Mouse (Mus musculus): ENCODE results near the gene Gm11595. TPM values are rescaled to one million over a fixed set of nuclear protein-coding genes. Genes with fewer than 3 reads are reported as not detected.

The Gm11595 gene
- polyA plus RNA-seq, 1 experiment from 2014 or later, result 1.0 TPM

GRCm38 (mm10) chr11:99734190-99734589, 38.5 kb downstream of the Gm11595 start, which contains the start of gene Gm14180:
Gene Gm14180, minus strand, starts transcription at chr11:99734290.
- no peak within 1 kb of the TSS for H3K27ac ChIP-seq (replicated peaks)
- no peak within 1 kb of the TSS for H3K4me3 ChIP-seq (replicated peaks)
- H3K9ac ChIP-seq, result no peak within 1 kb of the TSS
- no peaks in the 10 kb centered on the region for H3K36me3 ChIP-seq
- H3K4me2 ChIP-seq (replicated peaks), result no peak within 1 kb of the TSS
- H3K27me3 ChIP-seq, result no peaks in the 10 kb centered on the region
- WGBS, result 56% methylated on average over 2 of the region's 2 CpGs
- no peaks in the 10 kb centered on the region for H3K4me1 ChIP-seq
- no peak for ATAC-seq (ENCODE audit: insufficient number of reproducible peaks, low FRiP score, low TSS enrichment, low read depth)
- no peaks in the 10 kb centered on the region for H3K9me3 ChIP-seq (replicated peaks)

DNA sequence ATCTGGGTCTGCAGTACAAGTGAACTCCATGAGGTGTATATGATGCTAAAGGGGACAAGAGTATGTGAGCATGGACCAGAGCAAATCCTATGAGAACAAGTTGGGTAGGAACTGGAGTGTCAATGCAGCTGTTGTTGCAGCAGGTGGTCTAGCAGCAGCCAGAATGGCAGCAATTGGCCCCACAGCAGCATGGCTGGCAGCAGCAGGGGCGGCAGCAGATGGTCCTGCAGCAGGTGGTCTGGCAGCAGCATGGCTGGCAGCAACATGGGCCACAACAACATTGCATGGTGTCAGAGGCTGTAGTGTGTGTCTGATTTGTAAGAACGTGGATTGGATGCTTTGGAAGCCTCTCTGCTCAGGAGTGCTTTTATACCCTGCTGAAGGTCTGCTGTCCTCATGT, 48.7 kb downstream of the Gm11595 start:
- Histone ChIP-seq H3K36me3 (no peaks in the 10 kb centered on the region), H3K4me2 (replicated peaks) (no peak overlapping the region), H3K4me1 (no peaks in the 10 kb centered on the region), H3K27ac (replicated peaks) (no peak overlapping the region), H3K4me3 (replicated peaks) (no peak overlapping the region), H3K27me3 (no peaks in the 10 kb centered on the region), H3K9ac (no peak overlapping the region), H3K9me3 (replicated peaks) (no peaks in the 10 kb centered on the region)
- ATAC-seq (ENCODE audit: insufficient number of reproducible peaks, low FRiP score, low TSS enrichment, low read depth), result no peak
- 67% methylated on average over 2 of the region's 2 CpGs for WGBS

Other genes with a start within 250 kb of the Gm11595 start
- gene Krt40, start 229.8 kb downstream of the Gm11595 start, polyA plus RNA-seq (2015; fragmentation: Nextera tagmentation; extraction: Ambion mirVana), result 0.81 and 1.5 TPM in 2 replicates
- gene Krtap3-3, start 222.0 kb downstream of the Gm11595 start, polyA plus RNA-seq (2015; fragmentation: Nextera tagmentation; extraction: Ambion mirVana), result 9.5 and 12.3 TPM in 2 replicates
- 2.8 and 2.9 TPM in 2 replicates for gene Krtap3-2, start 216.1 kb downstream of the Gm11595 start, polyA plus RNA-seq (2015; fragmentation: Nextera tagmentation; extraction: Ambion mirVana)
- 1.2 TPM in 1 of 2 replicates, not detected in the other for gene Gm11939, start 213.4 kb downstream of the Gm11595 start, polyA plus RNA-seq (2015; fragmentation: Nextera tagmentation; extraction: Ambion mirVana)
- gene Krtap3-1, start 206.3 kb downstream of the Gm11595 start, polyA plus RNA-seq (2015; fragmentation: Nextera tagmentation; extraction: Ambion mirVana), result 5.7 and 13.1 TPM in 2 replicates
- 3.7 and 5.9 TPM in 2 replicates for gene Krtap1-5, start 191.9 kb downstream of the Gm11595 start, polyA plus RNA-seq (2015; fragmentation: Nextera tagmentation; extraction: Ambion mirVana)
- gene Krtap1-4, start 189.3 kb downstream of the Gm11595 start, polyA plus RNA-seq (2015; fragmentation: Nextera tagmentation; extraction: Ambion mirVana), result 2.0 and 2.2 TPM in 2 replicates
- 1.5 and 2.0 TPM in 2 replicates for gene Krtap1-3, start 181.6 kb downstream of the Gm11595 start, polyA plus RNA-seq (2015; fragmentation: Nextera tagmentation; extraction: Ambion mirVana)
- 2.8 and 5.7 TPM in 2 replicates for gene Krtap9-3, start 174.8 kb downstream of the Gm11595 start, polyA plus RNA-seq (2015; fragmentation: Nextera tagmentation; extraction: Ambion mirVana)
- 4.5 and 7.3 TPM in 2 replicates for gene Gm11938, start 169.6 kb downstream of the Gm11595 start, polyA plus RNA-seq (2015; fragmentation: Nextera tagmentation; extraction: Ambion mirVana)
- gene Gm11937, start 162.7 kb downstream of the Gm11595 start, polyA plus RNA-seq (2015; fragmentation: Nextera tagmentation; extraction: Ambion mirVana), result 4.7 and 7.0 TPM in 2 replicates
- 2.0 and 4.2 TPM in 2 replicates for gene Krtap2-4, start 158.1 kb downstream of the Gm11595 start, polyA plus RNA-seq (2015; fragmentation: Nextera tagmentation; extraction: Ambion mirVana)
- gene Gm11562, start 152.5 kb downstream of the Gm11595 start, polyA plus RNA-seq (2015; fragmentation: Nextera tagmentation; extraction: Ambion mirVana), result 3.9 and 5.1 TPM in 2 replicates
- gene Krtap4-1, start 144.7 kb downstream of the Gm11595 start, polyA plus RNA-seq (2015; fragmentation: Nextera tagmentation; extraction: Ambion mirVana), result 1.7 and 2.2 TPM in 2 replicates
- gene Krtap4-2, start 137.8 kb downstream of the Gm11595 start, polyA plus RNA-seq (2015; fragmentation: Nextera tagmentation; extraction: Ambion mirVana), result 1.6 and 3.2 TPM in 2 replicates
- 2.0 and 2.3 TPM in 2 replicates for gene Krtap4-7, start 128.8 kb downstream of the Gm11595 start, polyA plus RNA-seq (2015; fragmentation: Nextera tagmentation; extraction: Ambion mirVana)
- 1.2 and 1.8 TPM in 2 replicates for gene Gm11555, start 122.7 kb downstream of the Gm11595 start, polyA plus RNA-seq (2015; fragmentation: Nextera tagmentation; extraction: Ambion mirVana)
- 0.77 and 1.0 TPM in 2 replicates for gene Gm11563, start 114.0 kb downstream of the Gm11595 start, polyA plus RNA-seq (2015; fragmentation: Nextera tagmentation; extraction: Ambion mirVana)
- gene Krtap4-6, start 107.0 kb downstream of the Gm11595 start, polyA plus RNA-seq (2015; fragmentation: Nextera tagmentation; extraction: Ambion mirVana), result 1.1 and 1.3 TPM in 2 replicates
- gene Gm14190, start 82.2 kb downstream of the Gm11595 start, polyA plus RNA-seq (2015; fragmentation: Nextera tagmentation; extraction: Ambion mirVana), result not detected in 2 replicates
- gene Gm14180, start 38.6 kb downstream of the Gm11595 start, polyA plus RNA-seq (2015; fragmentation: Nextera tagmentation; extraction: Ambion mirVana), result not detected in 2 replicates
- 0.98 and 0.99 TPM in 2 replicates for gene Krtap4-8, start 7.8 kb upstream of the Gm11595 start, polyA plus RNA-seq (2015; fragmentation: Nextera tagmentation; extraction: Ambion mirVana)
- 1.00 and 1.1 TPM in 2 replicates for gene Krtap4-9, start 12.3 kb upstream of the Gm11595 start, polyA plus RNA-seq (2015; fragmentation: Nextera tagmentation; extraction: Ambion mirVana)
- gene Gm11596, start 20.6 kb upstream of the Gm11595 start, polyA plus RNA-seq (2015; fragmentation: Nextera tagmentation; extraction: Ambion mirVana), result 0.15 and 0.51 TPM in 2 replicates
- gene Gm11569, start 26.0 kb upstream of the Gm11595 start, polyA plus RNA-seq (2015; fragmentation: Nextera tagmentation; extraction: Ambion mirVana), result not detected in 2 replicates
- 0.33 TPM in 1 of 2 replicates, not detected in the other for gene Gm11554, start 31.5 kb upstream of the Gm11595 start, polyA plus RNA-seq (2015; fragmentation: Nextera tagmentation; extraction: Ambion mirVana)
- 0.45 and 0.50 TPM in 2 replicates for gene Krtap4-13, start 37.0 kb upstream of the Gm11595 start, polyA plus RNA-seq (2015; fragmentation: Nextera tagmentation; extraction: Ambion mirVana)
- gene Gm11564, start 42.8 kb upstream of the Gm11595 start, polyA plus RNA-seq (2015; fragmentation: Nextera tagmentation; extraction: Ambion mirVana), result 0.53 and 0.61 TPM in 2 replicates
- not detected in 2 replicates for gene 2300003K06Rik, start 65.2 kb upstream of the Gm11595 start, polyA plus RNA-seq (2015; fragmentation: Nextera tagmentation; extraction: Ambion mirVana)
- gene Krtap4-16, start 78.7 kb upstream of the Gm11595 start, polyA plus RNA-seq (2015; fragmentation: Nextera tagmentation; extraction: Ambion mirVana), result 2.0 and 3.9 TPM in 2 replicates
- 1.4 TPM in 2 replicates for gene Gm11568, start 85.0 kb upstream of the Gm11595 start, polyA plus RNA-seq (2015; fragmentation: Nextera tagmentation; extraction: Ambion mirVana)
- gene Gm11559, start 91.6 kb upstream of the Gm11595 start, polyA plus RNA-seq (2015; fragmentation: Nextera tagmentation; extraction: Ambion mirVana), result 2.4 and 2.5 TPM in 2 replicates
- gene Krtap9-1, start 100.5 kb upstream of the Gm11595 start, polyA plus RNA-seq (2015; fragmentation: Nextera tagmentation; extraction: Ambion mirVana), result 1.7 and 2.2 TPM in 2 replicates
- gene Gm11567, start 106.3 kb upstream of the Gm11595 start, polyA plus RNA-seq (2015; fragmentation: Nextera tagmentation; extraction: Ambion mirVana), result 1.5 and 1.7 TPM in 2 replicates
- gene Krtap31-1, start 135.0 kb upstream of the Gm11595 start, polyA plus RNA-seq (2015; fragmentation: Nextera tagmentation; extraction: Ambion mirVana), result not detected in 2 replicates
- gene Gm11565, start 141.8 kb upstream of the Gm11595 start, polyA plus RNA-seq (2015; fragmentation: Nextera tagmentation; extraction: Ambion mirVana), result not detected in 2 replicates
- not detected in 2 replicates for gene Krtap31-2, start 163.4 kb upstream of the Gm11595 start, polyA plus RNA-seq (2015; fragmentation: Nextera tagmentation; extraction: Ambion mirVana)
- gene Krtap9-5, start 175.6 kb upstream of the Gm11595 start, polyA plus RNA-seq (2015; fragmentation: Nextera tagmentation; extraction: Ambion mirVana), result not detected in 2 replicates
- gene Krtap29-1, start 206.1 kb upstream of the Gm11595 start, polyA plus RNA-seq (2015; fragmentation: Nextera tagmentation; extraction: Ambion mirVana), result 0.38 TPM in 1 of 2 replicates, not detected in the other
- 3.8 and 5.7 TPM in 2 replicates for gene Krtap16-1, start 213.7 kb upstream of the Gm11595 start, polyA plus RNA-seq (2015; fragmentation: Nextera tagmentation; extraction: Ambion mirVana)
- gene Krtap17-1, start 221.1 kb upstream of the Gm11595 start, polyA plus RNA-seq (2015; fragmentation: Nextera tagmentation; extraction: Ambion mirVana), result 4.9 and 9.8 TPM in 2 replicates
- 6.0 and 11.3 TPM in 2 replicates for gene Krt33a, start 243.3 kb upstream of the Gm11595 start, polyA plus RNA-seq (2015; fragmentation: Nextera tagmentation; extraction: Ambion mirVana)

Data from embryonic facial prominence, embryonic 15.5 days (tissue).